Mouse (Mus musculus) lung, postnatal 0 days (tissue): ENCODE data around the gene Mcm2. TPM values are rescaled to one million over a fixed set of nuclear protein-coding genes. Genes with fewer than 3 reads are reported as not detected.
A peak's percentile ranks its signal among the peaks of the same experiment; 100 is the strongest.

ENCODE experiments used
- ATAC-seq: fragments of 200-750 bp; cut with Nextera tagmentation; 2 replicates; pipeline ENCODE4 v1.8.0; 2017; ENCODE audit warnings: moderate library complexity
- DNase-seq: peaks from one replicate; pipeline ENCODE4 v3.0.0-alpha.2; 2016; ENCODE audit warnings: low spot score
- H3K27ac ChIP-seq: fragments of 300-500 bp; sonication (generic); 2 replicates; pipeline ENCODE4 v1.5.1; 2014; ENCODE audit warnings: antibody characterized with exemption, mild to moderate bottlenecking, low read length, mixed read lengths
- H3K27me3 ChIP-seq: fragments of 300-500 bp; sonication (generic); replicated peaks from 2 replicates; pipeline ENCODE4 v1.6.1; 2014; ENCODE audit warnings: low read length, mixed read lengths; ENCODE audit not compliant: insufficient read depth
- H3K36me3 ChIP-seq: fragments of 300-500 bp; sonication (generic); 2 replicates; pipeline ENCODE4 v1.6.1; 2014; ENCODE audit warnings: low read length, mixed read lengths; ENCODE audit not compliant: insufficient read depth
- H3K4me1 ChIP-seq: fragments of 300-500 bp; sonication (generic); 2 replicates; pipeline ENCODE4 v1.6.1; 2014; ENCODE audit warnings: antibody characterized with exemption, low read depth, low read length, mixed read lengths; ENCODE audit not compliant: insufficient read depth
- H3K4me2 ChIP-seq: fragments of 300-500 bp; sonication (generic); replicated peaks from 2 replicates; pipeline ENCODE4 v1.6.1; 2014; ENCODE audit warnings: low read depth, mild to moderate bottlenecking, low read length, moderate library complexity, mixed read lengths
- H3K4me3 ChIP-seq: fragments of 300-500 bp; sonication (generic); 2 replicates; pipeline ENCODE4 v1.5.1; 2014; ENCODE audit warnings: low read depth, low read length
- H3K9ac ChIP-seq: fragments of 300-500 bp; sonication (generic); replicated peaks from 2 replicates; pipeline ENCODE4 v1.6.1; 2014; ENCODE audit warnings: low read depth, mild to moderate bottlenecking
- H3K9me3 ChIP-seq: fragments of 300-500 bp; sonication (generic); 2 replicates; pipeline ENCODE4 v1.6.1; 2016; ENCODE audit warnings: low read length, mixed read lengths
- CTCF ChIP-seq: IDR thresholded peaks from 2 replicates; pipeline ENCODE4 v1.5.1; 2016; ENCODE audit warnings: antibody characterized with exemption, mild to moderate bottlenecking
- EP300 ChIP-seq: IDR thresholded peaks from 2 replicates; pipeline ENCODE4 v1.6.1; 2016; ENCODE audit warnings: antibody characterized with exemption, mild to moderate bottlenecking, control low read depth
- WGBS: fragments of 180-500 bp; shearing (Covaris S2); extraction: QIAGEN DNeasy Blood & Tissue Kit; methylation state at CpG from one replicate; pipeline ENCODE4 v1.1.7; 2014; 5-methylcytosine and 5-hydroxymethylcytosine counted together
- polyA plus RNA-seq: library from polyadenylated mRNA; unstranded; fragments of >200 nt; fragmentation: Nextera tagmentation; extraction: Ambion mirVana; gene quantifications from 2 replicates; pipeline ENCODE4 v1.2.1, GENCODE M21; 2015

Gene Mcm2
- polyA plus RNA-seq, 1 experiment from 2014 or later = 14.5 TPM

GRCm38 (mm10) chr6:88857249-88857648 lies 41.3 kb downstream of the Mcm2 start:
- DNase-seq = no peak
- H3K9me3 ChIP-seq = no peaks in the 10 kb centered on the region
- H3K4me1 ChIP-seq = no peaks in the 10 kb centered on the region
- no peaks in the 10 kb centered on the region for H3K27me3 ChIP-seq
- no peak overlapping the region for H3K9ac ChIP-seq
- no peak for ATAC-seq
- H3K27ac ChIP-seq = no peak overlapping the region
- H3K36me3 ChIP-seq = no peaks in the 10 kb centered on the region
- 33% methylated on average over 9 of the region's 9 CpGs for WGBS
- TF ChIP-seq CTCF (peak; percentile 50), EP300 (no peak)
- H3K4me2 ChIP-seq = no peak overlapping the region
- no peak overlapping the region for H3K4me3 ChIP-seq

GRCm38 (mm10) chr6:88855636-88856035 lies 42.9 kb downstream of the Mcm2 start:
- 15% methylated on average over 5 of the region's 5 CpGs for WGBS
- no peak overlapping the region for H3K4me3 ChIP-seq
- no peak overlapping the region for H3K9ac ChIP-seq
- ATAC-seq (peak; percentile 66), DNase-seq (peak; percentile 73)
- H3K27ac ChIP-seq = no peak overlapping the region
- TF ChIP-seq CTCF (peak; percentile 86), EP300 (no peak)
- H3K27me3 ChIP-seq = no peaks in the 10 kb centered on the region
- H3K36me3 ChIP-seq = no peaks in the 10 kb centered on the region
- no peak overlapping the region for H3K4me2 ChIP-seq
- no peaks in the 10 kb centered on the region for H3K4me1 ChIP-seq
- no peaks in the 10 kb centered on the region for H3K9me3 ChIP-seq

GRCm38 (mm10) chr6:88854509-88854908 lies 44.1 kb downstream of the Mcm2 start:
- 77% methylated on average over 5 of the region's 5 CpGs for WGBS
- no peak overlapping the region for H3K27ac ChIP-seq
- TF ChIP-seq CTCF (no peak), EP300 (no peak)
- H3K4me3 ChIP-seq = no peak overlapping the region
- no peaks in the 10 kb centered on the region for H3K27me3 ChIP-seq
- DNase-seq (no peak), ATAC-seq (no peak)
- no peaks in the 10 kb centered on the region for H3K9me3 ChIP-seq
- H3K4me2 ChIP-seq = no peak overlapping the region
- H3K9ac ChIP-seq = no peak overlapping the region
- H3K36me3 ChIP-seq = no peaks in the 10 kb centered on the region
- H3K4me1 ChIP-seq = no peaks in the 10 kb centered on the region

GRCm38 (mm10) chr6:88850034-88850433 lies 48.5 kb downstream of the Mcm2 start:
- H3K27ac ChIP-seq = no peak overlapping the region
- H3K9me3 ChIP-seq = no peaks in the 10 kb centered on the region
- H3K36me3 ChIP-seq = no peaks in the 10 kb centered on the region
- DNase-seq = no peak
- no peak for ATAC-seq
- no peaks in the 10 kb centered on the region for H3K4me1 ChIP-seq
- 80% methylated on average over 7 of the region's 7 CpGs for WGBS
- no peaks in the 10 kb centered on the region for H3K27me3 ChIP-seq
- no peak overlapping the region for H3K4me2 ChIP-seq
- no peak overlapping the region for H3K4me3 ChIP-seq
- TF ChIP-seq CTCF (no peak), EP300 (no peak)
- no peak overlapping the region for H3K9ac ChIP-seq

- Histone ChIP-seq H3K4me3 (no peak overlapping the region), H3K4me1 (no peaks in the 10 kb centered on the region), H3K9ac (no peak overlapping the region), H3K27me3 (no peaks in the 10 kb centered on the region), H3K27ac (no peak overlapping the region), H3K4me2 (no peak overlapping the region), H3K9me3 (no peaks in the 10 kb centered on the region), H3K36me3 (no peaks in the 10 kb centered on the region)
- 0 out of 2 replicates have a peak, but pooled peaks have one; percentile 24 for ATAC-seq
- DNase-seq = no peak
- TF ChIP-seq CTCF (peak; percentile 67), EP300 (no peak)
- 43% methylated on average over 4 of the region's 4 CpGs for WGBS
Observed at GRCm38 (mm10) chr6:88849270-88849669, 49.3 kb downstream of the Mcm2 start.

GRCm38 (mm10) chr6:88847571-88847970 lies 51.0 kb downstream of the Mcm2 start:
- WGBS = 61% methylated on average over 2 of the region's 2 CpGs
- Histone ChIP-seq H3K4me1 (peaks cover 4% of the 10 kb centered on the region), H3K9ac (no peak overlapping the region), H3K27me3 (no peaks in the 10 kb centered on the region), H3K9me3 (no peaks in the 10 kb centered on the region), H3K27ac (no peak overlapping the region), H3K4me3 (no peak overlapping the region), H3K4me2 (no peak overlapping the region), H3K36me3 (no peaks in the 10 kb centered on the region)
- no peak for DNase-seq
- ATAC-seq = no peak
- TF ChIP-seq CTCF (no peak), EP300 (no peak)

- H3K9me3 ChIP-seq = no peaks in the 10 kb centered on the region
- no peak for TF ChIP-seq EP300
- TF ChIP-seq CTCF = no peak
- H3K9ac ChIP-seq = no peak overlapping the region
- no peaks in the 10 kb centered on the region for H3K36me3 ChIP-seq
- DNase-seq (no peak), ATAC-seq (no peak)
- no peak overlapping the region for H3K4me3 ChIP-seq
- peaks cover 11% of the 10 kb centered on the region for H3K4me1 ChIP-seq
- no peak overlapping the region for H3K27ac ChIP-seq
- no peaks in the 10 kb centered on the region for H3K27me3 ChIP-seq
- 86% methylated on average over 7 of the region's 7 CpGs for WGBS
- no peak overlapping the region for H3K4me2 ChIP-seq
Observed at GRCm38 (mm10) chr6:88844901-88845565, 53.5 kb downstream of the Mcm2 start.
